Mouse (Mus musculus) small intestine, adult 2 months (tissue): Measurements from ENCODE around the gene Fcgr4. TPM values are rescaled to one million over a fixed set of nuclear protein-coding genes. Genes with fewer than 3 reads are reported as not detected.
A peak's percentile ranks its signal among the peaks of the same experiment; 100 is the strongest.

ENCODE experiments used
- H3K27ac ChIP-seq: fragments of 200-500 bp; 2 replicates; pipeline ENCODE4 v1.5.1; 2012; ENCODE audit warnings: low read depth, low read length, control low read depth, inconsistent platforms; ENCODE audit not compliant: insufficient read depth
- H3K27me3 ChIP-seq: fragments of 200-500 bp; 2 replicates; pipeline ENCODE4 v1.6.1; 2012; ENCODE audit warnings: mild to moderate bottlenecking, moderate library complexity, low read length, inconsistent platforms; ENCODE audit not compliant: control insufficient read depth, insufficient read depth
- H3K36me3 ChIP-seq: fragments of 200-500 bp; 2 replicates; pipeline ENCODE4 v1.6.1; 2012; ENCODE audit warnings: mild to moderate bottlenecking, low read length, control low read depth, inconsistent platforms; ENCODE audit not compliant: control insufficient read depth, insufficient read depth
- H3K4me1 ChIP-seq: fragments of 200-500 bp; 2 replicates; pipeline ENCODE4 v1.6.1; 2012; ENCODE audit warnings: low read length, inconsistent platforms, mixed read lengths; ENCODE audit not compliant: control insufficient read depth, insufficient read depth, insufficient read length
- H3K4me3 ChIP-seq: fragments of 200-500 bp; 2 replicates; pipeline ENCODE4 v1.5.1; 2012; ENCODE audit warnings: low read depth, mild to moderate bottlenecking, control low read depth, inconsistent platforms, low read length, moderate library complexity
- CTCF ChIP-seq: fragments of 200-500 bp; IDR thresholded peaks from 2 replicates; pipeline ENCODE4 v1.5.1; 2012; ENCODE audit warnings: low read depth, mild to moderate bottlenecking, control low read depth, inconsistent platforms, low read length, moderate library complexity, mixed read lengths; ENCODE audit not compliant: insufficient replicate concordance, insufficient read length; ENCODE audit errors: extremely low read depth
- POLR2A ChIP-seq: fragments of 200-500 bp; IDR thresholded peaks from 2 replicates; pipeline ENCODE4 v1.6.1; 2012; ENCODE audit warnings: low read depth, mild to moderate bottlenecking, control low read depth, inconsistent platforms, low read length, moderate library complexity
- WGBS: fragments of 180-500 bp; shearing (Covaris S2); methylation state at CpG from one replicate; pipeline ENCODE4 v1.1.7; 2018; 5-methylcytosine and 5-hydroxymethylcytosine counted together
- polyA plus RNA-seq: library from polyadenylated mRNA; depleted of rRNA; stranded (reverse); fragments of >200 nt; gene quantifications from 2 replicates; pipeline ENCODE4 v1.2.3, GENCODE M21; 2012

Gene Fcgr4
- polyA plus RNA-seq, 1 experiment: 2.8 TPM

DNA sequence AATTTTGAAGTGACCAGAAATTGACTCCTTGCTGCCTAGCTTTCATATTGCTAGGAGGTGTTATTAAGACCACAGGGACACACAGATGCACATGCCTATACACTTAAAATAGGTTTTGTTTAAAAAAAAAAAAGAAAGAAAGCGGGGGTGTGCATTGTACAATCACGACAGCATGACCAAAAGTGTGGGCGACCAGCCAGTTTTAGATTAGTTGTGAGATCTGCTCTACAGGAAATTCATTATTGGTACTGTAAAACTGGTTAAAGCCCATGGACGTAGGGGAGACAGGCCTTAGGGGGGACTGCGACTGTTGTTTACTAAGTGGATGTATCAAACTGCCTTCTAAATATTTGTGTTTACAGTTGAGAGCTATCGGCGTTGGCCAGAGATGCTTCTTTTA is 21.2 kb downstream of the Fcgr4 start:
- Histone ChIP-seq H3K4me3 (no peak overlapping the region), H3K27ac (no peak overlapping the region), H3K27me3 (0 out of 2 replicates have a peak, but pooled peaks cover 3% of the 10 kb centered on the region), H3K4me1 (peaks cover 4% of the 10 kb centered on the region; the same call in 1 of the 2 replicates), H3K36me3 (no peaks in the 10 kb centered on the region)
- TF ChIP-seq POLR2A: no peak
- no peak for TF ChIP-seq CTCF
- 71% methylated on average over 7 of the region's 7 CpGs for WGBS

- no peaks in the 10 kb centered on the region for H3K27me3 ChIP-seq
- H3K4me1 ChIP-seq: no peaks in the 10 kb centered on the region
- no peak overlapping the region for H3K4me3 ChIP-seq
- TF ChIP-seq POLR2A: no peak
- no peak for TF ChIP-seq CTCF
- no peaks in the 10 kb centered on the region for H3K36me3 ChIP-seq
- H3K27ac ChIP-seq: no peak overlapping the region
- 61% methylated on average over 3 of the region's 3 CpGs for WGBS
Measured at GRCm38 (mm10) chr1:171043594-171044153, 25.0 kb downstream of the Fcgr4 start.

- peak overlapping the region; percentile 58 for H3K27ac ChIP-seq
- peak overlapping the region; percentile 87 for H3K4me3 ChIP-seq
- WGBS: under 1% methylated on average over 33 of the region's 33 CpGs
- no peaks in the 10 kb centered on the region for H3K36me3 ChIP-seq
- TF ChIP-seq CTCF (no peak), POLR2A (no peak; the same call in 1 of the 2 replicates)
- H3K27me3 ChIP-seq: no peaks in the 10 kb centered on the region
- H3K4me1 ChIP-seq: no peaks in the 10 kb centered on the region
Measured at GRCm38 (mm10) chr1:171044365-171045078, 25.8 kb downstream of the Fcgr4 start.

GRCm38 (mm10) chr1:171045079-171045465 is 26.4 kb downstream of the Fcgr4 start:
- H3K27ac ChIP-seq: no peak overlapping the region
- 9% methylated on average over 14 of the region's 14 CpGs for WGBS
- H3K36me3 ChIP-seq: no peaks in the 10 kb centered on the region
- H3K27me3 ChIP-seq: no peaks in the 10 kb centered on the region
- no peaks in the 10 kb centered on the region for H3K4me1 ChIP-seq
- TF ChIP-seq CTCF (no peak), POLR2A (no peak)
- peak overlapping the region; percentile 87; the same call in 1 of the 2 replicates for H3K4me3 ChIP-seq

DNA sequence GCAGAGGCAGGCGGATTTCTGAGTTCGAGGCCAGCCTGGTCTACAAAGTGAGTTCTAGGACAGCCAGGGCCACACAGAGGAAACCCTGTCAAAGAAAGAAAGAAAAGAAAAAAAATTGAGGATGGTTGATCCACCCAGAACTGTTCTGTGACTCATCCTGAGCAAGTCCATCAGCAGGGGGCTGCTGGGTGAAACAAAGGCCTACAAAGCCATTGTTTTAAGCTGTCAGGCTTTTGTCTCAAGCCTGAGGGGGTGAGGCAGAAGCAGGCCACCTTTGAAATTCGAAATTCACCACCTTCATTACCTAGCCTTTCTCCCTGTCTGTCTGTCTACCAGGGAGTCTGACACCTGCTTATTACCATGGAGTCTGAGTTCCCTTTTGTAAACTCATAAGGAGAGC is 27.8 kb downstream of the Fcgr4 start:
- Histone ChIP-seq H3K27me3 (no peaks in the 10 kb centered on the region), H3K36me3 (no peaks in the 10 kb centered on the region), H3K4me3 (no peak overlapping the region), H3K27ac (no peak overlapping the region), H3K4me1 (no peaks in the 10 kb centered on the region)
- no peak for TF ChIP-seq POLR2A
- TF ChIP-seq CTCF: no peak
- 84% methylated on average over 3 of the region's 3 CpGs for WGBS

- H3K27me3 ChIP-seq: no peaks in the 10 kb centered on the region
- H3K36me3 ChIP-seq: no peaks in the 10 kb centered on the region; the same call in 1 of the 2 replicates
- no peaks in the 10 kb centered on the region for H3K4me1 ChIP-seq
- H3K4me3 ChIP-seq: no peak overlapping the region
- TF ChIP-seq POLR2A (no peak), CTCF (no peak)
- 72% methylated on average over 10 of the region's 10 CpGs for WGBS
- no peak overlapping the region for H3K27ac ChIP-seq
Measured at GRCm38 (mm10) chr1:171049263-171049662, 30.5 kb downstream of the Fcgr4 start.

- TF ChIP-seq POLR2A: no peak
- no peak for TF ChIP-seq CTCF
Measured at GRCm38 (mm10) chr1:171050774-171051173, 32.1 kb downstream of the Fcgr4 start.

More at GRCm38 (mm10) chr1:171050774-171051173, 32.1 kb downstream of the Fcgr4 start:
- no peaks in the 10 kb centered on the region; the same call in 1 of the 2 replicates for H3K36me3 ChIP-seq
- 82% methylated on average over 7 of the region's 7 CpGs for WGBS
- H3K4me1 ChIP-seq: no peaks in the 10 kb centered on the region
- no peaks in the 10 kb centered on the region for H3K27me3 ChIP-seq
- no peak overlapping the region for H3K4me3 ChIP-seq
- H3K27ac ChIP-seq: no peak overlapping the region
